Mouse (Mus musculus) mesoderm, embryonic 11.5 days (tissue): ENCODE measurements around the gene Col5a2.
A peak's percentile ranks its signal among the peaks of the same experiment; 100 is the strongest.
"Not testable (repeated sequence)": the region's sequence is repeated elsewhere in the genome, so short reads cannot be mapped to it uniquely, and the experiment has no call there.

Source experiments
- DNase-seq: peaks from one replicate; pipeline ENCODE4 v3.0.0-alpha.2; 2012; ENCODE audit warnings: low read depth, low spot score

The Col5a2 gene

DNA sequence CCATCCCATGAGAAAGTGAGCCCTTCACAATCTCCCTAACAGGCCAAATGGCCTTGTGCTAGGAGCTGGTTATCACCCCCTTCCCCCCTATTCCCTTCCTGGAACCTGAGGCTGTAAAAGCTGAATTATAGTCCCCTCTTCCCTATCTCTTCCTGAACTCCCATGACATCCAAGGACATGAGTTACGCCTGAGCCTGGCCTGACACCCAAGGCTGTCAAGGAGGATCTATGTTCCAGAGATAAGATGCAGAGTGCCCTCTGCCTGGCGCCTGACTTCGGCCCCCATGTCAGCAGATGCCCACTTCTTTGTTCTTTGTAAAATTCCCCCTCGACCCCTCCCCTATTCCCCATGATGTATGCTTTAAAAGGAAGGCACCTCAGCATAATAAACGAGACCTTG lies 73.9 kb downstream of the Col5a2 start:
- DNase-seq = not testable (repeated sequence)

DNA sequence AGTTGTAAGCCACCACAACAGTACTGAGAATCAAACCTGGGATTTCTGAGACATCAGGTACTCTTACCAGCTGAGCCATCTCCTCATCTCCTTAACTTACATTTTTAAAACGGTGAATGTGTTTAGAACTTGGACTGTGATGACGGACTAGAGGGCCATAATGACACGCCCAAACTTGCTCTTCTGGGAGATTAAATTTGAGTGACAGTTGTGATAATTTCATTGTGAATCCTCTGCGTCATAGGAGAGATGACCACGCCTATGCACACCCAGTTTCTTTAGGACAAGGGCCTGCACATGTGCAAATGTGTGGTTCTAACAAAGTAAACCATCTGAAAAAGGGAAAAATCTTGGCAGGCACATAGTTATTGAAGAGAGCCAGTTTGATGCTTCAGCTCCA lies 79.2 kb downstream of the Col5a2 start:
- DNase-seq = no peak

- no peak for DNase-seq
These were observed 82.5 kb downstream of the Col5a2 start for GRCm38 (mm10) chr1:45420554-45420953.

DNA sequence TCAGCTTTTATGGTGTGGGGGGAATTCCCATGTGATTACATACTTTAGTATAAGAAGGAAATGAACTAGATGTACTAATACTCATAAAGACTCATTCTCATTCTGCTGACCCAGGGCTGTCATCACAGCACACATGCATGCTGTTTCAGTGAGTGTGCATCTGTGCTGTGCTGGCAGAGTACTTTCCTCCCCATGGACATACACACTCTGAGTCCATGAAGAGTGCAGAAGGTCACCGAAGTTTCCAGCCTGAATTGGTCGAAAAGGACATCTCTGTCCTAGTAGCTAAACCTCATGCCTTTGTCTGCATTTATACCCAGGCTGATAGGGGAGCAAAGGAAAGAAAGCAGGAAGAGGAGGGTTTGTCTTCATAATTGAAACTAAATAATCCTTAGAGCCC lies 83.2 kb downstream of the Col5a2 start:
- no peak for DNase-seq

- no peak for DNase-seq
These were observed 121.2 kb downstream of the Col5a2 start for GRCm38 (mm10) chr1:45381866-45382265.

DNA sequence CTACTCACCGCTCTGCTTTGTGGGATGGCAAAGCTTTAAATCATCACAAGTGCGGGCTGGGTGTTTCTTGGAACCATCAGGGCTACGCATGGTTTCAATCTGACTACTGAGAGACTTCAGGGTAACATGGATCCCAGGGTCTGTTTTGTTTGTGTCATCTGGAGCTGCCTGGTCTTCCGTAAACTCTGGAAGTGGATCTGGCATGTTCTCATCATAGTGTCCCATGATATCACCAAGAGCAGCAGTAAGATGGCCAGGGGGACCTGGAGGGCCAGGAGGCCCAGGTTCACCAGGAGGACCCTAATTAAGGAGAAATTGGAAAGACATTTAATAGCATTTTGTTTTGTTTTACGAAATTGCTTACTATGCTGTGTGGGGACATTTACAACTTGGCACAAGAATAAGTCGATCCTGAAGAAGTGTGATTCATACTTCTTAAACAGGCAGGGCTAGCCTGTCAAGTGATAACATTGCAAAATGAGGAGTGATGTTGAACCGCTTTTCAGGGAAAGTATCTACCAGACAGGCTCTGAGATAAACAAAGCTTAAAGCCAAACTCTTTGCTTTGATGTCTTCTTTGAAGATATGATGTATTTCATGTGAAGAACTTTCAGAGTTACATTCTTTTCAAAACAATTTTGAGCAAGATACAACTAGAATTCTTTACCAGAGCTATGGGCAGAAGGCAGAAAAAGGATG lies 122.9 kb downstream of the Col5a2 start:
- DNase-seq = peak; percentile 12

GRCm38 (mm10) chr1:45365427-45365826 lies 137.7 kb downstream of the Col5a2 start:
- no peak for DNase-seq

- no peak for DNase-seq
These were observed 139.8 kb downstream of the Col5a2 start for GRCm38 (mm10) chr1:45363274-45363673.

DNA sequence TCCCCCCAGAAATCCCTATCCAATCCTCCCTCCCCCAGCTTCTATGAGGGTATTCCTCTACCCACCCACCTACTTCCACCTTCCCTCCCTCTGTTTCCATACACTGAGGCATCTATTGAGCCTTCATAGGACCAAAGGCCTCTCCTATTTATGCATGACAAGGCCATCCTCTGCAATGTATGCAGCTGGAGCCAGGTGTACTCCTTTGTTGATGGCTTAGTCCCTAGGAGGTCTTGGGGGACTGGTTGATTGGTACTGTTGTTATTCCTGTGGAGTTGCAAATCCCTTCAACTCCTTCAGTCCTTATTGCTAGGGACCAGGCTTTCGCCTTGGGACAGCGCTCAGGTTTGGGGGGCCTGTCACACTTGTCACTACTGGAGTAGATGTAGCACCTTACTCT lies 143.4 kb downstream of the Col5a2 start:
- DNase-seq = no peak

- no peak for DNase-seq
These were observed 143.9 kb downstream of the Col5a2 start for GRCm38 (mm10) chr1:45359147-45359546.

- DNase-seq = no peak
These were observed 145.1 kb downstream of the Col5a2 start for GRCm38 (mm10) chr1:45358020-45358419.

GRCm38 (mm10) chr1:45355944-45356343 lies 147.1 kb downstream of the Col5a2 start:
- DNase-seq = no peak

DNA sequence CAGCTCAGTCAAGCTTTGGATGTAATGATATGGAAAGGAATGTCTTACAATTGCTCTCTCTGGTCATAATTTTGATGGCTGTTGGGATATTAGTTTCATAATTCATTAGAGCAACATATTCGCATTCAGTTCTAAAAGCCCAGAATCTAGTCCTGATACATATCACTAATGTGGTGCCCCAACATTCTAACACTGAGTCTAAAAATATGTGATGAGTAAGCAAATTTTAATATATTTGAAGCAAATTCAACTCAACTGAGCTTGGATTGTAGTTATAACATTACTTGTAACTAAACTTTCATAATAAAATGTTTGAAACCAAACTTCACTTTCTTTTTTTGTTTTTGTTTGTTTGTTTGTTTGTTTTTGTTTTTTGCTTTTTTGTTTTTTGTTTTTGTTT lies 173.9 kb downstream of the Col5a2 start:
- no peak for DNase-seq
